In the genomic region with DNA sequence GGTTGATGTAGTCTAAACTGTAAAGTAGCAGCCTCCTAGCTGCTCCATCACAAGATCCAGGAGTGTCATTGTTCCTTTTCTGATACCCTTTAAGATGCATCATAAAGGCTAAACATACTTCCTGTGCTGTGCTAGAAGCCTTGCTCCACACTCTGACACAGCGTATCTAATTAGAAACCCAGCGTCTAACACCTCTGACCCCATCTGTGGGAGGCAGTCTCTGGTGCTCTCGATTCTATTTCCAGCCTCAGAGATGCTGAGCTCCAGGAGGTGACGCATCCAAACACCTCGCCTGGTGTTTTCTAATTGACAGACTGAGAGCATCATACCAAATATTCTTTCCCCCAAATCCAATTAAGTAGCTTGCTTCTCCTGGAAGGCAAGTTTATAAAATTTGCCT, we compare ENCODE assay signal across 20 mouse cellular contexts. TPM values are rescaled to one million over a fixed set of nuclear protein-coding genes. Genes with fewer than 3 reads are reported as not detected.
"Had no signal": no experiment of that assay in that cellular context is flagged by ENCODE, and none has a peak within 500 bp of the region (broad histone marks: within the 10 kb centered on the region; RNA-seq: fewer than 3 reads in every experiment).

No protein-coding gene starts in this region.

- DNase-seq: kidney, adult 2 months; kidney, postnatal 25 days; layer of hippocampus, adult 9-11 months; liver; liver, embryonic 13.5 days; liver, postnatal 0 days; lung, postnatal 14 days; retina, postnatal 1 day; right cerebral cortex, postnatal 14 days; thymus, postnatal 4 days had no signal

- H3K9me3 ChIP-seq: kidney, embryonic 15.5 days; limb, embryonic 12.5 days; liver, embryonic 13.5 days; lung, embryonic 15.5 days; megakaryocyte, embryonic 14.5 days; neural tube, embryonic 12.5 days had no signal

- H3K27ac ChIP-seq: kidney, embryonic 15.5 days; limb, embryonic 12.5 days; liver, embryonic 13.5 days; lung, embryonic 15.5 days; macrophage; neural tube, embryonic 12.5 days; stomach, postnatal 0 days had no signal

- H3K36me3 ChIP-seq: kidney, embryonic 15.5 days; limb, embryonic 12.5 days; liver, embryonic 13.5 days; lung, embryonic 15.5 days; neural tube, embryonic 12.5 days had no signal

- H3K4me2 ChIP-seq: kidney, embryonic 15.5 days; limb, embryonic 12.5 days; liver, embryonic 13.5 days; lung, embryonic 15.5 days; neural tube, embryonic 12.5 days had no signal

- H3K9ac ChIP-seq: kidney, embryonic 15.5 days; limb, embryonic 12.5 days; liver, embryonic 13.5 days; liver, postnatal 0 days; lung, embryonic 15.5 days; neural tube, embryonic 12.5 days had no signal

- H3K4me3 ChIP-seq: kidney, embryonic 15.5 days; limb, embryonic 12.5 days; liver, embryonic 13.5 days; lung, embryonic 15.5 days; megakaryocyte, embryonic 14.5 days; neural tube, embryonic 12.5 days had no signal

- H3K4me1 ChIP-seq: kidney, embryonic 15.5 days; limb, embryonic 12.5 days; liver, embryonic 13.5 days; lung, embryonic 15.5 days; megakaryocyte, embryonic 14.5 days; neural tube, embryonic 12.5 days had no signal

- H3K27me3 ChIP-seq: kidney, embryonic 15.5 days; limb, embryonic 12.5 days; liver, embryonic 13.5 days; lung, embryonic 15.5 days; megakaryocyte, embryonic 14.5 days; neural tube, embryonic 12.5 days had no signal

- ATAC-seq: intestine, embryonic 16.5 days; liver, postnatal 0 days had no signal

RNA-seq across cellular contexts. Expression of a gene that starts 18.6 kb away (rescaled TPM):
- total RNA-seq: monocyte, adult 5-6 weeks; neutrophil, adult 5-6 weeks had no signal
- polyA plus RNA-seq: macrophage had no signal
